Mouse (Mus musculus) E14TG2a.4 (cell line): ENCODE data around the gene Ctrl.

Experiments used
- CTCF ChIP-seq: conservative IDR thresholded peaks from 2 replicates; pipeline ENCODE4 v1.5.1; 2014; ENCODE audit warnings: low read length
- POU5F1 ChIP-seq: IDR thresholded peaks from 2 replicates; pipeline ENCODE4 v1.6.1; 2014; ENCODE audit warnings: low read length, borderline replicate concordance

DNA sequence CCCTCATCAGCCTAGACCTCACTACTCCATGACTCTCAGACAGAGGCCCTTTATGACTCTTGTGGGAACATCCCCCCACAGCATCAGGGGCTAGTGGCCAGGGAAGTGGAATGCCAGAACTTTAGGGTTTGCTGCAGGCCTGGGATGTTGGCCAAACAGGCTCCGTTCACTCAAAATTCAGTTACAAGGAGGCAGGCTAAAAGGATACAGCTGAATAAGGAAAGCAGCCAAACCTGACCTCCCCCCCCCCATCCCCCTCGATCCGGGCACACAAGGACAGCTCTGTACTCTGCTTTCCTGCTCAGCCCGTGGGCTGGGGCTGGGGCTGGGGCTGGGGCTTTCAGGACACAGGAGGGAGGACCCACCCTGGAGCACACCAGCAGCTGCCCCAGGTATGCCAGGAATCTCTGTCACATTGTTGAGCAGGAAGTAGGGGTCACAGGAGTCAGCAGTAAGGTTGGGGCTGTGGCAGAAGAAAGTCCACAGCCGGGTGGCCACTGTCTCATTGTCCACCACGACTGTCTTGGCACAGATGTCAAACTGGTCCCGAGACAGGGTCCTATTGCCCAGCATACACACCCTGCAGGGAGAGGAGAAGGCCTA, 17.5 kb upstream of the Ctrl start:
- TF ChIP-seq CTCF, result no peak
- TF ChIP-seq POU5F1, result no peak
